Mouse (Mus musculus): ENCODE measurements at regions not wholly inside any gene's neighbourhood (a gene's known extent, or its start where the extent isn't known, plus 50 kb on each side); places are given as distances from the start of the nearest gene placed in this dataset.

GRCm38 (mm10) chr8:30960486-30960885 lies 2468.0 kb upstream of the 5930422O12Rik start:
- H3K9me3 ChIP-seq = no peaks in the 10 kb centered on the region
- H3K4me3 ChIP-seq = no peak overlapping the region
- no peaks in the 10 kb centered on the region for H3K4me1 ChIP-seq
- 77% methylated on average over 8 of the region's 8 CpGs for WGBS
- no peak overlapping the region for H3K9ac ChIP-seq
- no peak overlapping the region for H3K27ac ChIP-seq
- no peaks in the 10 kb centered on the region for H3K27me3 ChIP-seq (replicated peaks)
- H3K36me3 ChIP-seq = no peaks in the 10 kb centered on the region
- ATAC-seq (ENCODE audit: low FRiP score, low read depth) = no peak
- no peak overlapping the region for H3K4me2 ChIP-seq (replicated peaks)

- no peaks in the 10 kb centered on the region for H3K4me1 ChIP-seq
- H3K27me3 ChIP-seq (replicated peaks) = no peaks in the 10 kb centered on the region
- no peak overlapping the region for H3K9ac ChIP-seq
- no peak overlapping the region for H3K27ac ChIP-seq
- no peaks in the 10 kb centered on the region for H3K36me3 ChIP-seq
- WGBS = 82% methylated on average over 3 of the region's 3 CpGs
- H3K4me2 ChIP-seq (replicated peaks) = no peak overlapping the region
- H3K4me3 ChIP-seq = no peak overlapping the region
- ATAC-seq (ENCODE audit: low FRiP score, low read depth) = no peak
- H3K9me3 ChIP-seq = no peaks in the 10 kb centered on the region
These were observed 2466.3 kb upstream of the 5930422O12Rik start for GRCm38 (mm10) chr8:30962207-30962606.

- ATAC-seq (ENCODE audit: low FRiP score, low read depth) = no peak
- 69% methylated on average over 2 of the region's 2 CpGs for WGBS
- H3K36me3 ChIP-seq = no peaks in the 10 kb centered on the region
- H3K4me2 ChIP-seq (replicated peaks) = no peak overlapping the region
- no peaks in the 10 kb centered on the region for H3K9me3 ChIP-seq
- H3K4me1 ChIP-seq = no peaks in the 10 kb centered on the region
- no peak overlapping the region for H3K9ac ChIP-seq
- no peak overlapping the region for H3K27ac ChIP-seq
- H3K4me3 ChIP-seq = no peak overlapping the region
- no peaks in the 10 kb centered on the region for H3K27me3 ChIP-seq (replicated peaks)
These were observed 2445.7 kb upstream of the 5930422O12Rik start for GRCm38 (mm10) chr8:30982814-30983213.

GRCm38 (mm10) chr8:30988051-30988450 lies 2440.5 kb upstream of the 5930422O12Rik start:
- Histone ChIP-seq H3K4me2 (replicated peaks) (no peak overlapping the region), H3K36me3 (no peaks in the 10 kb centered on the region), H3K27ac (no peak overlapping the region), H3K4me3 (no peak overlapping the region), H3K27me3 (replicated peaks) (no peaks in the 10 kb centered on the region), H3K9me3 (no peaks in the 10 kb centered on the region), H3K9ac (no peak overlapping the region), H3K4me1 (no peaks in the 10 kb centered on the region)
- WGBS = 76% methylated on average over 5 of the region's 5 CpGs
- no peak for ATAC-seq (ENCODE audit: low FRiP score, low read depth)

GRCm38 (mm10) chr8:30998657-30999056 lies 2429.9 kb upstream of the 5930422O12Rik start:
- Histone ChIP-seq H3K36me3 (no peaks in the 10 kb centered on the region), H3K4me2 (replicated peaks) (no peak overlapping the region), H3K4me3 (no peak overlapping the region), H3K4me1 (no peaks in the 10 kb centered on the region; the same call in 1 of the 2 replicates), H3K9me3 (no peaks in the 10 kb centered on the region), H3K9ac (no peak overlapping the region), H3K27me3 (replicated peaks) (no peaks in the 10 kb centered on the region), H3K27ac (no peak overlapping the region)
- no peak for ATAC-seq (ENCODE audit: low FRiP score, low read depth)
- 60% methylated on average over 9 of the region's 9 CpGs for WGBS

- Histone ChIP-seq H3K36me3 (no peaks in the 10 kb centered on the region), H3K9me3 (no peaks in the 10 kb centered on the region), H3K4me1 (no peaks in the 10 kb centered on the region; the same call in 1 of the 2 replicates), H3K4me2 (replicated peaks) (no peak overlapping the region), H3K9ac (no peak overlapping the region), H3K4me3 (no peak overlapping the region), H3K27me3 (replicated peaks) (no peaks in the 10 kb centered on the region), H3K27ac (no peak overlapping the region)
- no peak for ATAC-seq (ENCODE audit: low FRiP score, low read depth)
- WGBS = 87% methylated on average over 6 of the region's 6 CpGs
These were observed 2428.4 kb upstream of the 5930422O12Rik start for GRCm38 (mm10) chr8:31000120-31000519.

- no peak for ATAC-seq (ENCODE audit: low FRiP score, low read depth)
- no peaks in the 10 kb centered on the region for H3K9me3 ChIP-seq
- H3K27me3 ChIP-seq (replicated peaks) = no peaks in the 10 kb centered on the region
- H3K4me2 ChIP-seq (replicated peaks) = no peak overlapping the region
- no peaks in the 10 kb centered on the region; the same call in 1 of the 2 replicates for H3K4me1 ChIP-seq
- H3K4me3 ChIP-seq = no peak overlapping the region
- H3K36me3 ChIP-seq = no peaks in the 10 kb centered on the region
- no peak overlapping the region for H3K27ac ChIP-seq
- 38% methylated on average over 5 of the region's 5 CpGs for WGBS
- no peak overlapping the region for H3K9ac ChIP-seq
These were observed 2426.4 kb upstream of the 5930422O12Rik start for GRCm38 (mm10) chr8:31001980-31002730.

- Histone ChIP-seq H3K27ac (no peak overlapping the region), H3K4me3 (no peak overlapping the region), H3K9me3 (no peaks in the 10 kb centered on the region), H3K4me1 (no peaks in the 10 kb centered on the region), H3K4me2 (replicated peaks) (no peak overlapping the region), H3K27me3 (replicated peaks) (no peaks in the 10 kb centered on the region), H3K36me3 (no peaks in the 10 kb centered on the region), H3K9ac (no peak overlapping the region)
- no peak for ATAC-seq (ENCODE audit: low FRiP score, low read depth)
- WGBS = 73% methylated on average over 8 of the region's 8 CpGs
These were observed 2420.2 kb upstream of the 5930422O12Rik start for GRCm38 (mm10) chr8:31008309-31008708.

GRCm38 (mm10) chr8:31012068-31012467 lies 2416.4 kb upstream of the 5930422O12Rik start:
- ATAC-seq (ENCODE audit: low FRiP score, low read depth) = no peak
- Histone ChIP-seq H3K4me1 (no peaks in the 10 kb centered on the region), H3K36me3 (no peaks in the 10 kb centered on the region), H3K9ac (no peak overlapping the region), H3K9me3 (no peaks in the 10 kb centered on the region), H3K4me3 (no peak overlapping the region), H3K27me3 (replicated peaks) (no peaks in the 10 kb centered on the region), H3K4me2 (replicated peaks) (no peak overlapping the region), H3K27ac (no peak overlapping the region)
- 55% methylated on average over 11 of the region's 11 CpGs for WGBS

- H3K9me3 ChIP-seq = no peaks in the 10 kb centered on the region
- no peaks in the 10 kb centered on the region for H3K36me3 ChIP-seq
- peak; percentile 92 for ATAC-seq (ENCODE audit: low FRiP score, low read depth)
- peak overlapping the region; percentile 60 for H3K4me2 ChIP-seq (replicated peaks)
- peaks cover 4% of the 10 kb centered on the region; the same call in 1 of the 2 replicates for H3K4me1 ChIP-seq
- WGBS = 8% methylated on average over 24 of the region's 24 CpGs
- no peak overlapping the region for H3K27ac ChIP-seq
- peak overlapping the region; percentile 47; the same call in 1 of the 2 replicates for H3K9ac ChIP-seq
- no peaks in the 10 kb centered on the region for H3K27me3 ChIP-seq (replicated peaks)
- H3K4me3 ChIP-seq = peak overlapping the region; percentile 27
These were observed 2396.6 kb upstream of the 5930422O12Rik start for GRCm38 (mm10) chr8:31031721-31032591.

GRCm38 (mm10) chr8:31033281-31033680 lies 2395.2 kb upstream of the 5930422O12Rik start:
- H3K9ac ChIP-seq = no peak overlapping the region
- 3% methylated on average over 13 of the region's 13 CpGs for WGBS

GRCm38 (mm10) chr8:31036892-31037291 lies 2391.6 kb upstream of the 5930422O12Rik start:
- no peak overlapping the region for H3K4me3 ChIP-seq
- H3K36me3 ChIP-seq = no peaks in the 10 kb centered on the region
- no peak overlapping the region for H3K27ac ChIP-seq
- WGBS = 61% methylated on average over 2 of the region's 2 CpGs
- H3K9me3 ChIP-seq = no peaks in the 10 kb centered on the region
- ATAC-seq (ENCODE audit: low FRiP score, low read depth) = no peak
- H3K4me2 ChIP-seq (replicated peaks) = no peak overlapping the region
- H3K4me1 ChIP-seq = peaks cover 4% of the 10 kb centered on the region; the same call in 1 of the 2 replicates
- H3K27me3 ChIP-seq (replicated peaks) = no peaks in the 10 kb centered on the region
- H3K9ac ChIP-seq = no peak overlapping the region

More at GRCm38 (mm10) chr8:31033281-31033680, 2395.2 kb upstream of the 5930422O12Rik start:
- Histone ChIP-seq H3K27me3 (replicated peaks) (no peaks in the 10 kb centered on the region), H3K4me3 (peak overlapping the region; percentile 32), H3K9me3 (no peaks in the 10 kb centered on the region), H3K4me1 (peaks cover 4% of the 10 kb centered on the region; the same call in 1 of the 2 replicates), H3K36me3 (no peaks in the 10 kb centered on the region), H3K4me2 (replicated peaks) (peak overlapping the region; percentile 60), H3K27ac (no peak overlapping the region)
- ATAC-seq (ENCODE audit: low FRiP score, low read depth) = peak; percentile 26; the same call in 1 of the 2 replicates

All from neural tube, embryonic 12.5 days (tissue).